Mouse (Mus musculus) limb, embryonic 11.5 days (tissue): ENCODE measurements around the gene A430005L14Rik. TPM values are rescaled to one million over a fixed set of nuclear protein-coding genes. Genes with fewer than 3 reads are reported as not detected.

Source experiments
- ATAC-seq: fragments of 200-750 bp; cut with Nextera tagmentation; 2 replicates; pipeline ENCODE4 v1.8.0; 2017; ENCODE audit warnings: low read depth; ENCODE audit not compliant: insufficient number of reproducible peaks, low FRiP score, low TSS enrichment
- DNase-seq: peaks from one replicate; pipeline ENCODE4 v3.0.0-alpha.2; 2015; ENCODE audit warnings: low spot score
- H3K27ac ChIP-seq: fragments of 300-500 bp; sonication (generic); replicated peaks from 2 replicates; pipeline ENCODE4 v1.5.1; 2014; ENCODE audit warnings: low read depth, mild to moderate bottlenecking, low read length
- H3K27me3 ChIP-seq: fragments of 300-500 bp; sonication (generic); 2 replicates; pipeline ENCODE4 v1.6.1; 2014; ENCODE audit warnings: mild to moderate bottlenecking, low read length, mixed read lengths; ENCODE audit not compliant: control insufficient read depth, insufficient read depth
- H3K36me3 ChIP-seq: fragments of 300-500 bp; sonication (generic); 2 replicates; pipeline ENCODE4 v1.6.1; 2014; ENCODE audit warnings: mild to moderate bottlenecking, low read length, moderate library complexity, mixed read lengths; ENCODE audit not compliant: control insufficient read depth, insufficient read depth
- H3K4me1 ChIP-seq: fragments of 300-500 bp; sonication (generic); 2 replicates; pipeline ENCODE4 v1.6.1; 2014; ENCODE audit warnings: low read length, mixed read lengths; ENCODE audit not compliant: control insufficient read depth, insufficient read depth
- H3K4me2 ChIP-seq: fragments of 300-500 bp; sonication (generic); 2 replicates; pipeline ENCODE4 v1.6.1; 2014; ENCODE audit warnings: low read depth, mild to moderate bottlenecking, moderate library complexity; ENCODE audit not compliant: severe bottlenecking
- H3K4me3 ChIP-seq: fragments of 300-500 bp; sonication (generic); 2 replicates; pipeline ENCODE4 v1.5.1; 2014; ENCODE audit warnings: low read depth, low read length
- H3K9ac ChIP-seq: fragments of 300-500 bp; sonication (generic); 2 replicates; pipeline ENCODE4 v1.6.1; 2014; ENCODE audit warnings: mild to moderate bottlenecking, low read length
- H3K9me3 ChIP-seq: fragments of 300-500 bp; sonication (generic); 2 replicates; pipeline ENCODE4 v1.6.1; 2016; ENCODE audit warnings: low read length; ENCODE audit not compliant: control insufficient read depth
- WGBS: fragments of 180-500 bp; shearing (Covaris S2); extraction: QIAGEN DNeasy Blood & Tissue Kit; methylation state at CpG from one replicate; pipeline ENCODE4 v1.1.7; 2014; 5-methylcytosine and 5-hydroxymethylcytosine counted together
- polyA plus RNA-seq: library from polyadenylated mRNA; unstranded; fragments of >200 nt; fragmentation: Nextera tagmentation; extraction: Ambion mirVana; gene quantifications from 2 replicates; pipeline ENCODE4 v1.2.1, GENCODE M21; 2014

The A430005L14Rik gene
- polyA plus RNA-seq, 1 experiment from 2014 or later: 124 TPM

GRCm38 (mm10) chr4:153979243-153979642, 22.2 kb downstream of the A430005L14Rik start:
- DNase-seq: no peak
- peaks cover 4% of the 10 kb centered on the region; the same call in 1 of the 2 replicates for H3K4me1 ChIP-seq
- peaks cover 5% of the 10 kb centered on the region; the same call in 1 of the 2 replicates for H3K36me3 ChIP-seq
- H3K27me3 ChIP-seq: no peaks in the 10 kb centered on the region
- H3K27ac ChIP-seq: no peak overlapping the region
- WGBS: 95% methylated on average over 10 of the region's 10 CpGs
- H3K4me3 ChIP-seq: no peak overlapping the region
- H3K4me2 ChIP-seq: no peak overlapping the region
- H3K9me3 ChIP-seq: no peaks in the 10 kb centered on the region
- H3K9ac ChIP-seq: no peak overlapping the region
- no peak for ATAC-seq

- H3K9me3 ChIP-seq: no peaks in the 10 kb centered on the region
- no peak for ATAC-seq
- H3K4me2 ChIP-seq: no peak overlapping the region
- peaks cover 16% of the 10 kb centered on the region; the same call in 1 of the 2 replicates for H3K36me3 ChIP-seq
- no peak overlapping the region for H3K4me3 ChIP-seq
- DNase-seq: no peak
- peaks cover 4% of the 10 kb centered on the region; the same call in 1 of the 2 replicates for H3K4me1 ChIP-seq
- no peaks in the 10 kb centered on the region for H3K27me3 ChIP-seq
- no peak overlapping the region for H3K9ac ChIP-seq
- H3K27ac ChIP-seq: no peak overlapping the region
- WGBS: 97% methylated on average over 11 of the region's 11 CpGs
Observed at GRCm38 (mm10) chr4:153980470-153980869, 23.4 kb downstream of the A430005L14Rik start.

GRCm38 (mm10) chr4:153992715-153993114, 35.7 kb downstream of the A430005L14Rik start:
- ATAC-seq (no peak), DNase-seq (no peak)
- H3K4me3 ChIP-seq: no peak overlapping the region
- H3K9ac ChIP-seq: no peak overlapping the region
- H3K36me3 ChIP-seq: peaks cover 9% of the 10 kb centered on the region
- no peaks in the 10 kb centered on the region for H3K4me1 ChIP-seq
- 90% methylated on average over 10 of the region's 10 CpGs for WGBS
- no peak overlapping the region for H3K27ac ChIP-seq
- no peaks in the 10 kb centered on the region for H3K27me3 ChIP-seq
- H3K4me2 ChIP-seq: no peak overlapping the region
- no peaks in the 10 kb centered on the region for H3K9me3 ChIP-seq

GRCm38 (mm10) chr4:153993505-153993904, 36.5 kb downstream of the A430005L14Rik start:
- H3K4me2 ChIP-seq: no peak overlapping the region
- H3K9ac ChIP-seq: no peak overlapping the region
- WGBS: 87% methylated on average over 8 of the region's 8 CpGs
- H3K27me3 ChIP-seq: no peaks in the 10 kb centered on the region
- DNase-seq (no peak), ATAC-seq (no peak)
- no peaks in the 10 kb centered on the region for H3K4me1 ChIP-seq
- H3K36me3 ChIP-seq: peaks cover 12% of the 10 kb centered on the region
- no peak overlapping the region for H3K4me3 ChIP-seq
- H3K9me3 ChIP-seq: no peaks in the 10 kb centered on the region
- no peak overlapping the region for H3K27ac ChIP-seq

GRCm38 (mm10) chr4:154005488-154005887, 48.5 kb downstream of the A430005L14Rik start:
- no peaks in the 10 kb centered on the region for H3K4me1 ChIP-seq
- no peak for DNase-seq
- no peaks in the 10 kb centered on the region for H3K9me3 ChIP-seq
- H3K27me3 ChIP-seq: no peaks in the 10 kb centered on the region
- WGBS: 89% methylated on average over 5 of the region's 5 CpGs
- H3K27ac ChIP-seq: no peak overlapping the region
- H3K4me3 ChIP-seq: no peak overlapping the region
- no peak overlapping the region for H3K4me2 ChIP-seq
- no peak for ATAC-seq
- no peaks in the 10 kb centered on the region for H3K36me3 ChIP-seq
- no peak overlapping the region for H3K9ac ChIP-seq

- Histone ChIP-seq H3K36me3 (no peaks in the 10 kb centered on the region), H3K27ac (no peak overlapping the region), H3K27me3 (no peaks in the 10 kb centered on the region), H3K4me1 (no peaks in the 10 kb centered on the region), H3K9me3 (no peaks in the 10 kb centered on the region), H3K4me2 (no peak overlapping the region), H3K9ac (no peak overlapping the region), H3K4me3 (no peak overlapping the region)
- DNase-seq (no peak), ATAC-seq (no peak)
- 94% methylated on average over 6 of the region's 6 CpGs for WGBS
Observed at GRCm38 (mm10) chr4:154006264-154006663, 49.2 kb downstream of the A430005L14Rik start.

GRCm38 (mm10) chr4:154007759-154008158, 50.7 kb downstream of the A430005L14Rik start:
- H3K27ac ChIP-seq: no peak overlapping the region
- peaks cover 4% of the 10 kb centered on the region for H3K4me1 ChIP-seq
- no peaks in the 10 kb centered on the region for H3K27me3 ChIP-seq
- no peak for DNase-seq
- H3K9me3 ChIP-seq: no peaks in the 10 kb centered on the region
- no peak overlapping the region for H3K9ac ChIP-seq
- H3K4me2 ChIP-seq: no peak overlapping the region
- no peak for ATAC-seq
- 80% methylated on average over 4 of the region's 4 CpGs for WGBS
- H3K36me3 ChIP-seq: no peaks in the 10 kb centered on the region
- H3K4me3 ChIP-seq: no peak overlapping the region

GRCm38 (mm10) chr4:154010907-154011645, 54.0 kb downstream of the A430005L14Rik start:
- Histone ChIP-seq H3K27me3 (no peaks in the 10 kb centered on the region), H3K4me3 (peak overlapping the region; percentile 99), H3K4me1 (peaks cover 11% of the 10 kb centered on the region), H3K9me3 (no peaks in the 10 kb centered on the region), H3K36me3 (peaks cover 6% of the 10 kb centered on the region; the same call in 1 of the 2 replicates), H3K9ac (peak overlapping the region; percentile 95), H3K4me2 (peak overlapping the region; percentile 99), H3K27ac (peak overlapping the region; percentile 36; the same call in 1 of the 2 replicates)
- WGBS: 29% methylated on average over 13 of the region's 13 CpGs
- ATAC-seq: peak; percentile 11; the same call in 1 of the 2 replicates
- no peak for DNase-seq
